Mouse (Mus musculus) limb, embryonic 10.5 days (tissue): ENCODE data around the gene Parp16. TPM values are rescaled to one million over a fixed set of nuclear protein-coding genes. Genes with fewer than 3 reads are reported as not detected.
A peak's percentile ranks its signal among the peaks of the same experiment; 100 is the strongest.
"Not testable (repeated sequence)": the region's sequence is repeated elsewhere in the genome, so short reads cannot be mapped to it uniquely, and the experiment has no call there.

Source experiments
- DNase-seq: peaks from one replicate; pipeline ENCODE4 v3.0.0-alpha.2; 2017; ENCODE audit warnings: low spot score
- H3K27ac ChIP-seq: fragments of 300-500 bp; sonication (generic); 2 replicates; pipeline ENCODE4 v1.5.1; 2016; ENCODE audit warnings: mild to moderate bottlenecking
- H3K27me3 ChIP-seq: fragments of 300-500 bp; sonication (generic); 2 replicates; pipeline ENCODE4 v1.6.1; 2016; ENCODE audit warnings: low read depth, mild to moderate bottlenecking; ENCODE audit not compliant: poor library complexity, severe bottlenecking
- H3K36me3 ChIP-seq: fragments of 300-500 bp; sonication (generic); 2 replicates; pipeline ENCODE4 v1.6.1; 2016; ENCODE audit warnings: mild to moderate bottlenecking, moderate library complexity
- H3K4me1 ChIP-seq: fragments of 300-500 bp; sonication (generic); 2 replicates; pipeline ENCODE4 v1.6.1; 2016
- H3K4me3 ChIP-seq: fragments of 300-500 bp; sonication (generic); 2 replicates; pipeline ENCODE4 v1.5.1; 2016; ENCODE audit warnings: mild to moderate bottlenecking, moderate library complexity
- H3K9me3 ChIP-seq: fragments of 300-500 bp; sonication (generic); replicated peaks from 2 replicates; pipeline ENCODE4 v1.6.1; 2016; ENCODE audit warnings: mild to moderate bottlenecking
- WGBS: fragments of 180-500 bp; shearing (Covaris S2); methylation state at CpG from one replicate; pipeline ENCODE4 v1.1.7; 2016; 5-methylcytosine and 5-hydroxymethylcytosine counted together
- polyA plus RNA-seq: library from polyadenylated mRNA; unstranded; fragments of >200 nt; fragmentation: Nextera tagmentation; extraction: Ambion mirVana; gene quantifications from 2 replicates; pipeline ENCODE4 v1.2.1, GENCODE M21; 2016

The Parp16 gene
- polyA plus RNA-seq, 1 experiment from 2014 or later: 8.7 TPM

DNA sequence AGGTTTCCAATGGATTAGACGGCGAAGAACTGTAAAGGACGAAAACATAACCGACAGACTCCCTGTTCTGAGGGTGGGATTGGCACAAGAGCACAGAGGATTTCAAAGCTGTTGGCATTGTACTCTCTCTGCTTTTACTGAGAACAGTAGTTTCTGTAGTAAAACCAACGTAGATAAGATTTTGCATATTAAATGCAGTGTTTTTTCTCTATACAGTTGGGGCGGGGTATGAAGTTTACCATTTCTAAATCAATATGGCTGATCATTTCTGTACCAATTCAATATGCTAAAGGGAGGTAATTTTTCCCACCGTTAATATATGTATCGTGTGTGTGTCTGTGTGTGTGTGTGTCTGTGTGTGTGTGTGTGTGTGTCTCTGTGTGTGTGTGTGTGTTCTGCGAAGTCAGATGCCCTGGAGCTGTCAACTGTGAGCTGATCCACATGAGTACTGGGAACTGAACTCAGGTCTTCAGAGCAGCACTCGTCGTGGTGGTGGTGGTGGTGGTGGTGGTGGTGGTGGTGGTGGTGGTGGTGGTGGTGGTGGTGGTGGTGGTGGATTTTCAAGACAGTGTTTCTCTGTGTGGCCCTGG is 7.1 kb downstream of the Parp16 start:
- peaks cover 14% of the 10 kb centered on the region; the same call in 1 of the 2 replicates for H3K4me1 ChIP-seq
- no peaks in the 10 kb centered on the region for H3K27me3 ChIP-seq
- no peaks in the 10 kb centered on the region for H3K36me3 ChIP-seq
- DNase-seq: no peak
- no peaks in the 10 kb centered on the region for H3K9me3 ChIP-seq
- WGBS: 37% methylated on average over 11 of the region's 11 CpGs
- peak overlapping the region; percentile 49 for H3K4me3 ChIP-seq
- H3K27ac ChIP-seq: peak overlapping the region; percentile 88

DNA sequence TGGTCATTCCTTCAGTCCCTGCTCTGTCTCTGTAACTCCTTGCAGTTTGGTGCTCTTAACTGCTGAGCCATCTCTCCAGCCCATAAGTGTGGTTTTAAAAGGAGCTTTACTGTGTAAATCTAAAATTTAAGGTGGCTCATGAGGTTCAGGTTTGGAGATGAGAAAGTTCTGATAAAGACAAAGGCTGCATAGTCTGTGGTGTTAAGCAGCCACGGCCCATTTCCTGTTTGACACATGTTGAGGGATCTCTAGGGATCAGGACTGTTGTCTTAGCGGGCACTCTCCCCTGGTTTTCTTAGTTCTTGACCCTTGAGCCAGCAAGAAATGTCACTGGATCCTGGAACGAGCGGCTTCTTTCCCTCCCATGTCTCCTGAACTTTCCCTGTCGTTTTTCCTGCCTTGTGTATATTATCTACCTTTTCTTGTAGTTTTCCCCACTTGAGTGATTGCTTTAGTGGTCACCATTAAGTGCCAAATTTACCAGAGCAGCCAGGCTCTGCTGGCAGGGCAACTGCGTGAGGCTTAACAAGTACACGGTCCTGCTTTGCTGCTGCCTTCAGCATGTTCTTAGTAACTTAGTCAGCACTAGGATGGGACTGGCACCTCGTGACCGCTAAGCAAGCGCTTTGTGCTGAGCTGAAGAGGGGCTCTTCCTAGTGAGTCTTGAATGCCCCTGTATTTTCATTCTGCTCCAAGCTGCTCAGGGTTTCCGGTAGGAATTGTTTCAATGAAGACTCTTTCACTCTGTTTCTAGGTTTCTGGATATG is 10.1 kb downstream of the Parp16 start:
- no peak for DNase-seq
- WGBS: 64% methylated on average over 11 of the region's 11 CpGs
- H3K27me3 ChIP-seq: no peaks in the 10 kb centered on the region
- no peak overlapping the region for H3K27ac ChIP-seq
- no peak overlapping the region for H3K4me3 ChIP-seq
- H3K36me3 ChIP-seq: no peaks in the 10 kb centered on the region
- no peaks in the 10 kb centered on the region for H3K9me3 ChIP-seq
- H3K4me1 ChIP-seq: 0 out of 2 replicates have a peak, but pooled peaks cover 4% of the 10 kb centered on the region

DNA sequence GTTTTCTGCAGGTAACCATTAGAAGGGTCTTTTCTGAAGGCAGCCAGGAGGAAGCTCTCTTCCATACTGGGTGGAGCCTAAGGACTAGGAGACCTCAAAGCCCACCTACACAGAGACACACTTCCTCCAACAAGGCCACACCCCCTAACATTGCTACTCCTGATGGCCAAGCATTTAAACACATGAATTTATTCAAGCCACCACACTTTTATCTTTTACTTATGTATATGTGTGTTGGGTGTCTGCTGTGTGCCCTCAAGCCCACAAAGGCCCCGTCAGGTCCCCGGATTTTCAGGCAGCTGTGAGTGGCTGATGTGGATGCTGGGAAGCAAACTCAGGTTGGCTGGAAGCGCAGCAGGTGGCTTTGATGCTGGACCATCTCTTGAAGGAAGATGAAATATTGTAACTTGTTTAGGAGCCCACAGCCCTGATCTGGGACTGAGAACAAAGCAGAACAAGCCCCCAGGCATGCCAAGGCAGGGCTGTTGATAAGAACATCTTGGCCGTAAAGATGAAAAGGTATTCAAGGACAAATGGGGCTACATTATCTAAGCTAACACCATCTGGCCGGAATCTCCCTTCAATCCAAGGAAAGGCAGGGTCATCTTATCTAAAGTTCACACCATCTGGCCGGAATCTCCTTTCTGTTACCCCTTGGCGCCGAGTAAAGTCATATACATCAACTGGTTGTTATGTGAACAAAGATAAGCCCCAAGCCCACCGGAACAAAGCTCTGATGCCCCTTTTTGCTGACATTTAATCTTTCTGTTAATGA is 12.1 kb downstream of the Parp16 start:
- not testable (repeated sequence) for H3K36me3 ChIP-seq, H3K9me3 ChIP-seq, H3K4me1 ChIP-seq, H3K4me3 ChIP-seq, H3K27me3 ChIP-seq, H3K27ac ChIP-seq, DNase-seq
- WGBS: 90% methylated on average over 9 of the region's 9 CpGs

DNA sequence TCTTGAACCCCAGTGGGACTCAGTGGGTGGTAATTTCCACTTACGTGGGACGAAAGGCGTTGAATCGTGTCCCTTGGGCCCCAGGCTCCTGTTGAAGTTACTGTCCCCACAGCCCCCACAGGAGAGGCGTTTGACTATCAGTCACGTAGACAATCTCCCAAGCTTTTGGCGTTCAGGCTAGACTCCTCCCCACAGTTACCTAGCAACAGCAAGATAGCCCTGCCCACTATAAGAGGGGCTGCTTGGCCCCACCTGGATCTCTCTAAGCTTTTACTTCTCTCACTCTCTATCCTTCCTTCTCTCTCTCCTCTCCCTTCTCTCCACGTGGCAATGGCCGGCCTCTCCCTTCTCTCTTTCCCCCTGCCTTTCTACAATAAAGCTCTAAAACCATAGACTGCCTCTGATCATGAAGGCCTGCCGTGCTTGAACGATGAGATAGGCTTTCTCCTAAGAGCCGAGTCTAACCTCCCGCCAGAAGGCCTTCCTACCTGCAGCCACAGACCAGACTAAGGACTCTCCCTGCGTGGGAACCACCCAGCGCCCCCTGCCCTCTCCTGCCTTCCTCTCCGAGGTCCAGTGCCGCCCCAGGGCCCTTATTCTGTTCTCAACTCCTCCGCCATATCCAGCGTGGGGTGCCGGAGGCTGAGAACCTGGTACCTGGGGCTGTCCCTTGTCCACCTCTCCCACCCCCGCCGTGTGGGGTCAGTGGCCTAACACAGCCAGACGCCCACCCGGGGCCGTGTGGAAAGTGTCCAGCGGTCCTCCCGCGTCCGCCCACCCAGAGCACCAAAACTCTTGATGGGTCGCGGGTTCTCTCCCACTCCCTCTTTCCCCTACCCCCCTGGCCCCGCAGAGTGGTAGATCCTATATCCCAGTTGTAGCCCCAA is 13.4 kb downstream of the Parp16 start:
- H3K9me3 ChIP-seq: no peaks in the 10 kb centered on the region
- WGBS: 95% methylated on average over 32 of the region's 32 CpGs
- no peak overlapping the region for H3K4me3 ChIP-seq
- no peak overlapping the region for H3K27ac ChIP-seq
- no peaks in the 10 kb centered on the region for H3K27me3 ChIP-seq
- H3K4me1 ChIP-seq: peaks cover 7% of the 10 kb centered on the region
- DNase-seq: no peak
- no peaks in the 10 kb centered on the region for H3K36me3 ChIP-seq

DNA sequence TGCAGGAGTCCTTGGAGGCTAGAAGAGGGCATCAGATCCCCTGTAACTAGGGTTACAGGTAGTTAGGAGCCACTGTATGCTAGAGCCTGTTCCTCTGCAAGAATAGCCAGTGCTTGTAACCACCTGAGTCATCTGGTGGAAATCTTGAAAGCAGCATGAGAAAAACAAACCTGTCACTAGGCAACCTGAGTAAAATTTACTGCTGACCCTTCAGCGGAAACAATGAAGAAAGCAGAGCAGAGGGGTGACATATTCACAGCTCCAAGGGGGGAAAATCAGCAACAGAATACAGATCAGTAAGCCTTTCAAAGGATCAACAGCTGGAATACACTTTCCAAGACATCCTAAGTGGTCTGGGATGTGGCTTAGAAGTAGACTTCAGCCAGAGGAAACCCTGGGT is 16.4 kb downstream of the Parp16 start:
- no peaks in the 10 kb centered on the region for H3K27me3 ChIP-seq

DNA sequence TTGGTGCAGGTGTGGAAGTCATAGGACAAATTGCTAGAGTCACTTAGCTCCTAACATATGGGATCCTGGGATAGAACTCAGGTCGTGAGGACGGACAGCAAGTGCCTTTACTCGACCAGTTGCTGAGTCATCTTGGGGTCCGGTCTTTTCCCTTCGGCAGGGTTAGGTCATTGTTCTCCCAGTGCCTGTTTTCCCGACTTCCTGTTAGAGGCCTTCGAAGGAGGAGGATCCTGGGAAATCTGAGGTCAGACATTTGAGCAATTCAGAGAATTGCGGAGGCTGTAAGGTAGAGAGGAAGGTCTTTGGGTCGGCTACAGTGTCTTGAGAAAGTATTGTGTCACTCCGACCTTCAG is 19.2 kb downstream of the Parp16 start:
- H3K27ac ChIP-seq: peak overlapping the region; percentile 95
- DNase-seq: no peak
- peaks cover 47% of the 10 kb centered on the region for H3K4me1 ChIP-seq
- WGBS: 32% methylated on average over 10 of the region's 10 CpGs
- H3K4me3 ChIP-seq: peak overlapping the region; percentile 82
- H3K27me3 ChIP-seq: no peaks in the 10 kb centered on the region
- no peaks in the 10 kb centered on the region for H3K9me3 ChIP-seq
- no peaks in the 10 kb centered on the region for H3K36me3 ChIP-seq

More for the DNA sequence above, 16.4 kb downstream of the Parp16 start:
- Histone ChIP-seq H3K4me1 (peaks cover 31% of the 10 kb centered on the region), H3K4me3 (no peak overlapping the region), H3K36me3 (no peaks in the 10 kb centered on the region), H3K27ac (0 out of 2 replicates have a peak overlapping the region, but pooled peaks have one; percentile 19), H3K9me3 (no peaks in the 10 kb centered on the region)
- no peak for DNase-seq
- 26% methylated on average over 1 of the region's 1 CpGs for WGBS

DNA sequence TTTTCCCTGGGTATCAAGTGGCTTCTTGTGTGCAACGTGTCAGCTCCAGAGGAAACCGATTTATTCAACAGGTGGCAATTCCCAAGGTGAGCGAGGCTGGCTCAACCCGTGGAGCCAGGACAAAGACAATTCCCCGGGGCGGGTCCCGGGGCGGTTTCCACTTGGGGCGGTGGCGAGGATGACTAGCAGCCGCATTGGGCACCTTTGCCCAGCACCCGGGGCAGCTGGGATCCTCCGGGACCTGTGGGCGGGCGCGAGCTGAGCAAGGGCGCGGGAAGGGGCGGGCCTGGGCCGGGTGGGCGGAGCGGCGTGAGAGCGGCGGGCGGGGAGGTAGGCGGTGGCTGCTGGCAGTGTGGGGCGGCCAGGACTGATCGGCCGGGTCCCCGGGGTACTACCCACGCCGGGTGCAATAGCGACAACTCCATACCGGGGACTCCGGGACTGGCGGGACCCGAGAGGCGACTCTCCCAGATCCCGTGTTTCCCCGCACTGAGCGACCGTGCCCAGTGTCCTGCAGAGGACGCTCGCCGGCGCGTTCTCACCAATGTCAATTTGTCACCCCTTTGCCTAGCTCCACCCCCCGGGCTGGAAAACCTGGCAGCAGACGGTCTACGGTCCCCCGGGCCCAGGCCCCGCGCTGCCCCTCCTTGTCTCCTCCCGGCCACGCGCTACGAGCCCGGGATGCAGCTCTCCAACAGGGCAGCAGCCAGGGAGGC is 19.8 kb downstream of the Parp16 start:
- H3K4me1 ChIP-seq: peaks cover 47% of the 10 kb centered on the region
- WGBS: under 1% methylated on average over 58 of the region's 59 CpGs
- no peaks in the 10 kb centered on the region for H3K9me3 ChIP-seq
- H3K4me3 ChIP-seq: peak overlapping the region; percentile 82
- no peaks in the 10 kb centered on the region for H3K27me3 ChIP-seq
- peak overlapping the region; percentile 95 for H3K27ac ChIP-seq
- no peaks in the 10 kb centered on the region for H3K36me3 ChIP-seq
- DNase-seq: peak; percentile 93

DNA sequence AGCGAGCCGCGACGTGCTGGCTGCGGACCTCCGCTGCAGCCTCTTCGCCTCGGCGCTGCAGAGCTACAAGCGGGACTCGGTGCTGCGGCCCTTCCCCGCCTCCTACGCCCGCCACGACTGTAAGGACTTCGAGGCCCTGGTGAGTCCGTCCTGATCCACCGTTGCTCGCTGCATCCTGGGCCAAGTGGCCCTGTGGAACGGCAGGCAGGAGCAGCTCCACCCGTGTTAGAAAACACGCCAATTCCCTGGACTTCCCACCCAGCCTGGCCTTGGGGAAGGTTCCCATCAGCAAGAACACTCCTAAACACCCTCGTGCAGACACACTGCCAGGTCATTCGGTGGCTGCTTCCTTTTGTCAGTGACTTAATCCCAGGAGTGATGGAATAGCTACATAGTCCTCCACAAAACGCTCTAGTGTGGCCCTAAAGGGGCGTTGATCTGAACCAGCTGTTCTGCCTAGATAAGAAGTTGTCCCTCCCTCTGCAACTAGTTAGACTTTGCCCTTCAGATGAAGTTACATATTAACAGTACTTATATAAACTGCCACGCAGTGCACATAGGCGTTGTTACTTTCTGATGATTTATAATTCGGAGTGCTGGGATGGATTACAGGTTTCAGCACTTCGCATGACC is 20.5 kb downstream of the Parp16 start:
- peak overlapping the region; percentile 82 for H3K4me3 ChIP-seq
- H3K27me3 ChIP-seq: no peaks in the 10 kb centered on the region
- no peak for DNase-seq
- WGBS: 8% methylated on average over 31 of the region's 31 CpGs
- no peaks in the 10 kb centered on the region for H3K36me3 ChIP-seq
- H3K4me1 ChIP-seq: peaks cover 47% of the 10 kb centered on the region
- no peaks in the 10 kb centered on the region for H3K9me3 ChIP-seq
- peak overlapping the region; percentile 95 for H3K27ac ChIP-seq

DNA sequence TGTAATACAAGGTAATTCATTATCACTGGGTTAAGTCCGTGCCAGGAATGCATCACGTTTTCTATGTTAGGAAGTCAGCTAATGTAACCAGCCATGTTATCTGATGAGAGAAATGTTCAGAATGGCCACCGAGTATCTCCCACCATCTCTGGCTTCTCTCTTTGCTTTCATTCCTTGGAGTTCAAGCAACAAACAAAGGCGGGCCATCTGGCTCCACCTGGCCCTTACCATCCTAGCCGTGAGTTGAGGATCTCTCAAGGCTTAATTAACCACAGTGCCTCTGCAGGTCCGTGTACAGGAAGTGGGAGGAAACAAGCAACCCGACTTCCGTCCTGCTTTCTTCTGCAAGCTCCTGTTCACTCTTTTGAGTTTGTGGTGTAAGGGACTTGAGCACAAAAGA is 21.8 kb downstream of the Parp16 start:
- no peak overlapping the region for H3K4me3 ChIP-seq
- H3K36me3 ChIP-seq: no peaks in the 10 kb centered on the region

DNA sequence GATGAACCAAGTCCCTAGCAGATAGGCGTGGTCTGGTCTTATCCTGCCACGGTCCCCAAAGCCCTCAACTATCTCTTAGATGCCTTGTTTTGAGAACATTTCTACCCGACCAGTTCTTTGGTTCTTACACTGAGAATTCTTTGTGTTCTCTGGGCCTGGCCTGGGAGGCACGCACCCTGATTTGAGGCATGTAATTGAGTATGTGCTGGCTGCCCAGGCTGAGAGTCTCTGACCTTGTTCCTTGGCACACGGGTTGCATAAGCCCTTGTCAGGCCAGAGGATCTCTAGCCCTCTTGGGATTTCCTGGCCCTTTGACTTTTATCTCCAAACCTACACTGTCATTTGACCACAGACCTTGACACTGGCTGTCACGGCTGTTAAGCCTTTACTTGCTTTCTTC is 22.5 kb downstream of the Parp16 start:
- DNase-seq: no peak
- H3K4me1 ChIP-seq: peaks cover 40% of the 10 kb centered on the region
- H3K9me3 ChIP-seq: no peaks in the 10 kb centered on the region
- no peak overlapping the region for H3K4me3 ChIP-seq
- no peaks in the 10 kb centered on the region for H3K36me3 ChIP-seq
- 63% methylated on average over 6 of the region's 6 CpGs for WGBS
- no peaks in the 10 kb centered on the region for H3K27me3 ChIP-seq
- H3K27ac ChIP-seq: peak overlapping the region; percentile 57

More for the DNA sequence above, 21.8 kb downstream of the Parp16 start:
- DNase-seq: no peak
- no peaks in the 10 kb centered on the region for H3K27me3 ChIP-seq
- whole genome bisulfite sequencing: 53% methylated on average over 8 of the region's 8 CpGs
- H3K9me3 ChIP-seq: no peaks in the 10 kb centered on the region
- H3K27ac ChIP-seq: peak overlapping the region; percentile 57; the same call in 1 of the 2 replicates
- peaks cover 40% of the 10 kb centered on the region for H3K4me1 ChIP-seq

DNA sequence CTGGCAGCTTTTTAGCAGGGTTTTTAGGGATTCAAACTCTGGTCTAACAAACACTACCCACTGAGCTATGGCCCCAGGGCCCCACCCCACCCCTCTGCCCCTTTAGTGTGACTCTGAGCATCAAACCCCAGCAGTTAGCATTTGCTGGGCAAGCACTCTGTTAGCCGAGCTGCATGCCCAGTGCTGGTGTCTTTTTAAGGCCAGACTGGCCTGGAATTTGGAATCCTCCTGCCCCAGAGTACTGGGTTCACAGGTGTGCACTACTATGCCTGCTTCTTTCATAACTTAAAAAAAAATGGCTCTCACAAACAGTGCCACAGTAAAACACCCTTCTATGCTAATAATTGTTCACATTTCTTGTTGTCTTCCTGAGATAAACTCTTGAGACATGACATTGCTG is 23.8 kb downstream of the Parp16 start:
- no peaks in the 10 kb centered on the region for H3K27me3 ChIP-seq
- no peak overlapping the region for H3K4me3 ChIP-seq
- no peaks in the 10 kb centered on the region for H3K9me3 ChIP-seq
- no peaks in the 10 kb centered on the region for H3K36me3 ChIP-seq
- H3K27ac ChIP-seq: no peak overlapping the region
- no peak for DNase-seq
- 74% methylated on average over 1 of the region's 1 CpGs for WGBS
- peaks cover 40% of the 10 kb centered on the region for H3K4me1 ChIP-seq
